Mouse (Mus musculus): ENCODE measurements around the gene Dpyd. TPM values are rescaled to one million over a fixed set of nuclear protein-coding genes. Genes with fewer than 3 reads are reported as not detected.

The Dpyd gene
- total and polyA plus RNA-seq, 2 experiments from 2014 or later: 3.7 to 4.1 TPM

DNA sequence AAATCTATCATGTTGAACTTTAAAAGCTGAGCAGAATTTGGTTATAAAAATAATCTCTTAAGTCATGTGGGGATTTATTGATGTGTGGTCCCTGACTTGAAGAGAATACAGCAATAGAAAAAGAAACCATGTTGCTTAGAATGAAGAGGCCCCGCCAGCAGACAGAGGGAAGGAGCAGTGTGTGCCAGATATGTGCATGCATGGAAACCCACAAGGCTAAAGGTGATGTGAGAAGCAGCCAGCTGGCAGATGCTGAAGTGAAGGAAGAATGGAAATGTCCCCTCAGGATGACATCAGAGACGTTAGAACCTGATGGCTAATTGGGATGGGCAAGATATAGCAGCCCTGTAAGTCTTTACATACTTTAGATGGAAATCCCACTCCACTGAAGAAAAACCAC is 857.8 kb downstream of the Dpyd start:
- H3K36me3 ChIP-seq (ENCODE audit: insufficient read depth, low read length): no peaks in the 10 kb centered on the region
- H3K4me3 ChIP-seq (ENCODE audit: low read length): no peak overlapping the region
- no peaks in the 10 kb centered on the region for H3K27me3 ChIP-seq (ENCODE audit: insufficient read depth, low read length)
- no peak for TF ChIP-seq CTCF (IDR thresholded peaks at IDR 0.05; ENCODE audit: low read depth)
- ATAC-seq (no peak), DNase-seq (ENCODE audit: low spot score) (peak; percentile 28)
- no peaks in the 10 kb centered on the region for H3K9me3 ChIP-seq (ENCODE audit: low read length)
- H3K9ac ChIP-seq (replicated peaks; ENCODE audit: low read length): no peak overlapping the region
- no peak overlapping the region for H3K4me2 ChIP-seq (ENCODE audit: low read depth, low read length)
- H3K4me1 ChIP-seq (ENCODE audit: insufficient read depth, low read length): no peaks in the 10 kb centered on the region
- no peak overlapping the region for H3K27ac ChIP-seq
- WGBS: 41% methylated on average over 2 of the region's 2 CpGs

DNA sequence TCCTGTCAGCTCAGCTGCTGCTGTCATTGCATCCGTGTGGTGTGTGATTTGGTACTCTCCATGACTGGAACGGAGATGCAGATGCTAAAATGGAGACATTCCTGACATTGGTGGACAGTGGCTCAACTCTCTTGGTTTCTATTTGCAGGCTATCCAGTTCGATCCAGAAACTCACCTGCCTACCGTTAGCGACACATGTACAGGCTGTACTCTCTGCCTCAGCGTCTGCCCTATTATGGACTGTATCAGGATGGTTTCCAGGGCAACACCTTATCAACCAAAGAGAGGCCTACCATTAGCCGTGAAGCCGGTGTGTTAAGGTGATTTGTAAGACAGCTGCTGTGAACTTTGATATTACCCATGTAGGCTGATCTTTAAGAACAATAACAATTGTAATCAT is 869.4 kb downstream of the Dpyd start:
- Histone ChIP-seq H3K27me3 (ENCODE audit: insufficient read depth, low read length) (no peaks in the 10 kb centered on the region), H3K36me3 (ENCODE audit: insufficient read depth, low read length) (no peaks in the 10 kb centered on the region), H3K27ac (no peak overlapping the region), H3K4me3 (ENCODE audit: low read length) (no peak overlapping the region), H3K4me1 (ENCODE audit: insufficient read depth, low read length) (no peaks in the 10 kb centered on the region), H3K9me3 (ENCODE audit: low read length) (no peaks in the 10 kb centered on the region), H3K9ac (replicated peaks; ENCODE audit: low read length) (no peak overlapping the region), H3K4me2 (ENCODE audit: low read depth, low read length) (no peak overlapping the region)
- DNase-seq (ENCODE audit: low spot score) (peak; percentile 15), ATAC-seq (peak; percentile 70)
- 55% methylated on average over 8 of the region's 8 CpGs for WGBS
- no peak for TF ChIP-seq CTCF (IDR thresholded peaks at IDR 0.05; ENCODE audit: low read depth)

DNA sequence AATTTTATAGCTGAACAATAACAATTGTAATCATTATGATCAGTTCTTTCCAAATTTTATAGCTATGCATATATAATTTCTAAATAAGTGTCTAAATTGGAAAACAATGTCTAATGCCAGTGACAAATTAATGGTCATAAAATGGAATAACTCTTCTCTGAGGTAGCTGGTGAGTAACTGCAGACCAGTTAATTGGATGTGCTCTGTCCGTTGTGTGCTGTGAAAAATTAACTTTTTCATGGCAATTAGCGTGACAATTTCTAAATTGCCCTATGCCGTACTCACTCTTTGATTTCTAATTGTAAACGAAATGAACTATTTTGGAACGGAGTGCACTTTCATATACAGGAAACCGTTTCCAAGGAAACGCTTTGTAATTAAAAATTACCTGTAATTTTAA is 869.8 kb downstream of the Dpyd start:
- no peak for TF ChIP-seq CTCF (IDR thresholded peaks at IDR 0.05; ENCODE audit: low read depth)
- H3K27ac ChIP-seq: no peak overlapping the region
- H3K4me2 ChIP-seq (ENCODE audit: low read depth, low read length): no peak overlapping the region
- no peaks in the 10 kb centered on the region for H3K27me3 ChIP-seq (ENCODE audit: insufficient read depth, low read length)
- H3K4me3 ChIP-seq (ENCODE audit: low read length): no peak overlapping the region
- DNase-seq (ENCODE audit: low spot score) (no peak), ATAC-seq (no peak)
- H3K36me3 ChIP-seq (ENCODE audit: insufficient read depth, low read length): no peaks in the 10 kb centered on the region
- no peaks in the 10 kb centered on the region for H3K9me3 ChIP-seq (ENCODE audit: low read length)
- no peak overlapping the region for H3K9ac ChIP-seq (replicated peaks; ENCODE audit: low read length)
- WGBS: 60% methylated on average over 7 of the region's 7 CpGs
- H3K4me1 ChIP-seq (ENCODE audit: insufficient read depth, low read length): no peaks in the 10 kb centered on the region

DNA sequence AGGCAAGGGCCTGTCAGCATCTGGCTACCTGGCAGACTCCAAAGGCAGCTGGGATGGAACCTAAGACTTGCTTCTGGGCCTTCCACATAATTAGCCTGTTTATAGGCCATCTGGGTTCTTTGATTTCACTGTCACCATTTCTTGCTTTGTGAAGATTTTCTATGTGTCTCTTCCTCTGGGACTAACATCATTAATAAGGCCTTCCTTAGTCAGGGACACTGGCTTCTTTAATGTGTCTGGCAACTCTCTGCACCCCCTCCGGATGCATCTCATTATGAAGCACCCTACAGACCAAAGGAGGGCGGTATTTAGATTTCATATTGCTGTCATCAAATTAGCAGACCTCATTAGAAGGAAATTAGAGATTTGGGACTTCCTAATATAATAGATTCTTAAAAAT is 885.6 kb downstream of the Dpyd start:
- H3K4me1 ChIP-seq (ENCODE audit: insufficient read depth, low read length): no peaks in the 10 kb centered on the region
- H3K9me3 ChIP-seq (ENCODE audit: low read length): no peaks in the 10 kb centered on the region
- H3K27me3 ChIP-seq (ENCODE audit: insufficient read depth, low read length): no peaks in the 10 kb centered on the region
- no peak overlapping the region for H3K27ac ChIP-seq
- no peak for TF ChIP-seq CTCF (IDR thresholded peaks at IDR 0.05; ENCODE audit: low read depth)
- no peaks in the 10 kb centered on the region for H3K36me3 ChIP-seq (ENCODE audit: insufficient read depth, low read length)
- DNase-seq (ENCODE audit: low spot score) (peak; percentile 15), ATAC-seq (no peak)
- WGBS: 73% methylated on average over 2 of the region's 2 CpGs
- no peak overlapping the region for H3K4me2 ChIP-seq (ENCODE audit: low read depth, low read length)
- no peak overlapping the region for H3K4me3 ChIP-seq (ENCODE audit: low read length)
- H3K9ac ChIP-seq (replicated peaks; ENCODE audit: low read length): no peak overlapping the region

DNA sequence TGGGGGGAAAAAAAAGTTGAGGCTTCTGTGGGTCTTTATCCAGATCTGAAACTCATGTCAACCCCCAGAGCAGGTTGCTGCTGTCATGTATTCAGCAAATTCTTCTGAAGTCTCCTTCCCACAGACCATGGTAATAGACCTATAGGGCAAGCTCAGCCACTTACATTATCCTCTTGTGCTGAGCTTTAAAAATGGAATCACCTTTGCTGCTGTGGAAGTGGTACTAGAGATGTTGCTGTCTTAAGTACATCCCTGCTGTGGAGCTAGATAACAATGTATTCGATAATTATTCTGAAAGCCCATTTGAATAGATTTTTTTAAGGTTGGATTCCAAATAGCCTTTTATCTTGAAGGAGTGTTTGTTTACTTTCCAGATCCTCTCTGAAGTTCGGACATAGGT is 902.1 kb downstream of the Dpyd start:
- H3K27me3 ChIP-seq (ENCODE audit: insufficient read depth, low read length): no peaks in the 10 kb centered on the region
- no peak overlapping the region for H3K4me3 ChIP-seq (ENCODE audit: low read length)
- no peak for TF ChIP-seq CTCF (IDR thresholded peaks at IDR 0.05; ENCODE audit: low read depth)
- H3K9ac ChIP-seq (replicated peaks; ENCODE audit: low read length): no peak overlapping the region
- WGBS: 60% methylated on average over 2 of the region's 2 CpGs
- no peak overlapping the region for H3K27ac ChIP-seq
- ATAC-seq (no peak), DNase-seq (ENCODE audit: low spot score) (no peak)
- no peaks in the 10 kb centered on the region for H3K4me1 ChIP-seq (ENCODE audit: insufficient read depth, low read length)
- no peaks in the 10 kb centered on the region for H3K9me3 ChIP-seq (ENCODE audit: low read length)
- H3K4me2 ChIP-seq (ENCODE audit: low read depth, low read length): no peak overlapping the region
- no peaks in the 10 kb centered on the region for H3K36me3 ChIP-seq (ENCODE audit: insufficient read depth, low read length)

DNA sequence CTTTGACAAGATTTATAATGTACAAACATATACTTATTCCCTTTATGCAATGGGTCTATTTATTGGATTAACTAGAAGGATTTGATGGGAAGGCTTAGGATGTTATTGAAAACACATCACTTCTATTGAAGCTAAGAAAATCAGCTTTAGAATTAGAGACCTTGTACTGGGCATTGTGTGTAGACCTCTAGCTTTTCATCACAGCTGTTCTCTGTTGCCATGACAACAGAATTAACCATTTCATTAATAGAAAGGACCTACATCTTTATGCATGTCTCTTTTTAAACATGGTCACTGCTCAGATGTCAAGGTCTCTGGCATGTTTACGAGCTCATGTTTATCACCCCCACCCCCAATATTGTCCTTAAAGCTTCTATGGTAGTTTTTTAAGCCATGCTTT is 902.5 kb downstream of the Dpyd start:
- ATAC-seq (no peak), DNase-seq (ENCODE audit: low spot score) (peak; percentile 48)
- no peak for TF ChIP-seq CTCF (IDR thresholded peaks at IDR 0.05; ENCODE audit: low read depth)
- no peak overlapping the region for H3K27ac ChIP-seq
- no peaks in the 10 kb centered on the region for H3K9me3 ChIP-seq (ENCODE audit: low read length)
- 38% methylated on average over 1 of the region's 1 CpGs for WGBS
- no peak overlapping the region for H3K4me3 ChIP-seq (ENCODE audit: low read length)
- no peak overlapping the region for H3K9ac ChIP-seq (replicated peaks; ENCODE audit: low read length)
- H3K4me2 ChIP-seq (ENCODE audit: low read depth, low read length): no peak overlapping the region
- no peaks in the 10 kb centered on the region for H3K4me1 ChIP-seq (ENCODE audit: insufficient read depth, low read length)
- no peaks in the 10 kb centered on the region for H3K36me3 ChIP-seq (ENCODE audit: insufficient read depth, low read length)
- H3K27me3 ChIP-seq (ENCODE audit: insufficient read depth, low read length): no peaks in the 10 kb centered on the region

DNA sequence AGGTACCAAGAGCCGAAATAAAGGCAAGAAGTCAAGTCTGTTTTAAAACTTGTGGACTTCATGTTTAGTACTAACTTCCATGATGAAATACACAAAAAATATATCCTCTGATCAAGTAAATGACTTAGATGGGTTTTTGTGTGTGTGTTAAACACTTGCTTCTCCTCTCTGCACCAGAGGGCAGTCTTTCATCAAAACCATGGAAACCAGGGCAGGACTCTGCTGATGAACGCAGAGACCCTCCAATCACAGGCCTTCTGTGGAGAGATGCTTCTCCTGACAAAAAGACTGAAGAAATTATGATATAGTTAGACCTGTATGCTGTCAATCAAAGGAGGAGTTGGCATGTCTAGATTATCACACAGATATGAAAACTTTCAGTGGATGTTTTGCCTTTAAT is 905.8 kb downstream of the Dpyd start:
- no peaks in the 10 kb centered on the region for H3K9me3 ChIP-seq (ENCODE audit: low read length)
- H3K27me3 ChIP-seq (ENCODE audit: insufficient read depth, low read length): no peaks in the 10 kb centered on the region
- no peak overlapping the region for H3K4me3 ChIP-seq (ENCODE audit: low read length)
- TF ChIP-seq CTCF (IDR thresholded peaks at IDR 0.05; ENCODE audit: low read depth): peak; percentile 34
- no peak overlapping the region for H3K4me2 ChIP-seq (ENCODE audit: low read depth, low read length)
- H3K9ac ChIP-seq (replicated peaks; ENCODE audit: low read length): no peak overlapping the region
- H3K36me3 ChIP-seq (ENCODE audit: insufficient read depth, low read length): no peaks in the 10 kb centered on the region
- H3K4me1 ChIP-seq (ENCODE audit: insufficient read depth, low read length): no peaks in the 10 kb centered on the region
- 74% methylated on average over 2 of the region's 2 CpGs for WGBS
- ATAC-seq (no peak), DNase-seq (ENCODE audit: low spot score) (peak; percentile 21)
- no peak overlapping the region for H3K27ac ChIP-seq

Measured in hindbrain, postnatal 0 days (tissue).